Mouse (Mus musculus) ES-Bruce4 (cell line): ENCODE measurements around the gene Cenpv.

Source experiments
- CTCF ChIP-seq: IDR thresholded peaks from one replicate; pipeline ENCODE4 v1.8.1; 2011; ENCODE audit warnings: low read depth, low read length
- POLR2A ChIP-seq: IDR thresholded peaks from one replicate; pipeline ENCODE4 v1.8.1; 2011; ENCODE audit warnings: low read length; ENCODE audit not compliant: insufficient read depth

- TF ChIP-seq CTCF: no peak
- TF ChIP-seq POLR2A: no peak
Observed at GRCm38 (mm10) chr11:62553186-62553585, 14.1 kb upstream of the Cenpv start.
